Comparison of ENCODE assay signal across 20 mouse cellular contexts in genomic region chr12:76798008-76798720, GRCm38 (mm10). TPM values are rescaled to one million over a fixed set of nuclear protein-coding genes. Genes with fewer than 3 reads are reported as not detected.
"Had no signal": no experiment of that assay in that cellular context is flagged by ENCODE, and none has a peak within 500 bp of the region (broad histone marks: within the 10 kb centered on the region; RNA-seq: fewer than 3 reads in every experiment).

No protein-coding gene starts in this region.

- DNase-seq: kidney, adult 18-20 months; kidney, adult 9 months; kidney, postnatal 14 days; kidney, postnatal 4 days; left cerebral cortex, postnatal 4 days; liver, postnatal 0 days; lung, postnatal 10 days; lung, postnatal 4 days; thymus, adult 2 months; thymus, postnatal 14 days had no signal

- H3K36me3 ChIP-seq: limb, embryonic 12.5 days; limb, embryonic 15.5 days; lung, embryonic 15.5 days; midbrain, embryonic 12.5 days; midbrain, embryonic 15.5 days had no signal

- H3K9me3 ChIP-seq: limb, embryonic 12.5 days; limb, embryonic 15.5 days; lung, embryonic 15.5 days; midbrain, embryonic 12.5 days; midbrain, embryonic 15.5 days; neural tube, embryonic 13.5 days had no signal

- H3K27ac ChIP-seq: limb, embryonic 12.5 days; limb, embryonic 15.5 days; liver, embryonic 14.5 days; lung, embryonic 15.5 days; midbrain, embryonic 12.5 days; midbrain, embryonic 15.5 days; neural tube, embryonic 13.5 days had no signal

- H3K27me3 ChIP-seq: limb, embryonic 12.5 days; limb, embryonic 15.5 days; lung, embryonic 15.5 days; midbrain, embryonic 12.5 days; midbrain, embryonic 15.5 days; neural tube, embryonic 13.5 days had no signal

- ATAC-seq: liver, postnatal 0 days; midbrain, embryonic 15.5 days had no signal

- H3K4me1 ChIP-seq: limb, embryonic 15.5 days; midbrain, embryonic 15.5 days; neural tube, embryonic 13.5 days had no signal

- H3K4me3 ChIP-seq: limb, embryonic 12.5 days; limb, embryonic 15.5 days; lung, embryonic 15.5 days; midbrain, embryonic 12.5 days; midbrain, embryonic 15.5 days; myocyte; neural tube, embryonic 13.5 days had no signal

- H3K9ac ChIP-seq: limb, embryonic 12.5 days; limb, embryonic 15.5 days; liver, embryonic 14.5 days; liver, postnatal 0 days; lung, embryonic 15.5 days; midbrain, embryonic 12.5 days; midbrain, embryonic 15.5 days; neural tube, embryonic 13.5 days had no signal

- H3K4me2 ChIP-seq: limb, embryonic 12.5 days; limb, embryonic 15.5 days; liver, embryonic 11.5 days; lung, embryonic 15.5 days; midbrain, embryonic 12.5 days; midbrain, embryonic 15.5 days; neural tube, embryonic 13.5 days had no signal

RNA-seq across cellular contexts. Expression of gene Gpx2, which starts 2.8 kb away (rescaled TPM):
- polyA plus RNA-seq: liver, embryonic 11.5 days; midbrain, embryonic 12.5 days; midbrain, embryonic 15.5 days; myocyte; spleen, adult 2 months had no signal
